Mouse (Mus musculus) kidney, postnatal 14 days (tissue): ENCODE results near the gene Ccdc174.
"Not testable (repeated sequence)": the region's sequence is repeated elsewhere in the genome, so short reads cannot be mapped to it uniquely, and the experiment has no call there.

Source experiments
- DNase-seq: peaks from one replicate; pipeline ENCODE4 v3.0.0; 2022; ENCODE audit warnings: mixed read lengths

The Ccdc174 gene

GRCm38 (mm10) chr6:91877885-91878651 lies at the start of gene Ccdc174:
TSS of gene Ccdc174 (plus strand) at chr6:91878053.
- peak; percentile 96 for DNase-seq

GRCm38 (mm10) chr6:91832863-91833440 lies 44.9 kb upstream of the Ccdc174 start:
- no peak for DNase-seq

- peak; percentile 69 for DNase-seq
These were observed 38.6 kb upstream of the Ccdc174 start for GRCm38 (mm10) chr6:91839010-91839871.

GRCm38 (mm10) chr6:91842897-91843627 lies 34.8 kb upstream of the Ccdc174 start:
- no peak for DNase-seq

GRCm38 (mm10) chr6:91843628-91844153 lies 34.2 kb upstream of the Ccdc174 start:
- no peak for DNase-seq

GRCm38 (mm10) chr6:91852550-91852949 lies 25.3 kb upstream of the Ccdc174 start:
- peak; percentile 38 for DNase-seq

GRCm38 (mm10) chr6:91858339-91858738 lies 19.5 kb upstream of the Ccdc174 start:
- DNase-seq: no peak

- DNase-seq: no peak
These were observed 15.0 kb upstream of the Ccdc174 start for GRCm38 (mm10) chr6:91862848-91863247.

- no peak for DNase-seq
These were observed 13.3 kb upstream of the Ccdc174 start for GRCm38 (mm10) chr6:91864595-91864994.

- DNase-seq: no peak
These were observed 12.3 kb upstream of the Ccdc174 start for GRCm38 (mm10) chr6:91865601-91866000.

GRCm38 (mm10) chr6:91868091-91868490 lies 9.8 kb upstream of the Ccdc174 start:
- DNase-seq: no peak

GRCm38 (mm10) chr6:91872781-91873180 lies 5.1 kb upstream of the Ccdc174 start:
- no peak for DNase-seq

GRCm38 (mm10) chr6:91883859-91884258 lies 6.0 kb downstream of the Ccdc174 start:
- DNase-seq: no peak

- no peak for DNase-seq
These were observed 11.5 kb downstream of the Ccdc174 start for GRCm38 (mm10) chr6:91889255-91889906.

- no peak for DNase-seq
These were observed 12.8 kb downstream of the Ccdc174 start for GRCm38 (mm10) chr6:91890615-91891014.

- no peak for DNase-seq
These were observed 13.9 kb downstream of the Ccdc174 start for GRCm38 (mm10) chr6:91891776-91892175.

GRCm38 (mm10) chr6:91896783-91897182 lies 18.9 kb downstream of the Ccdc174 start:
- DNase-seq: no peak

- DNase-seq: peak; percentile 80
These were observed 23.7 kb downstream of the Ccdc174 start for GRCm38 (mm10) chr6:91901505-91901904.

GRCm38 (mm10) chr6:91902509-91902908 lies 24.7 kb downstream of the Ccdc174 start, which contains the start of gene 4930590J08Rik:
TSS of gene 4930590J08Rik (plus strand) at chr6:91902809.
- DNase-seq: not testable (repeated sequence)

GRCm38 (mm10) chr6:91914011-91914410 lies 36.2 kb downstream of the Ccdc174 start:
- DNase-seq: no peak

- DNase-seq: no peak
These were observed 39.4 kb downstream of the Ccdc174 start for GRCm38 (mm10) chr6:91917286-91917685.

- DNase-seq: no peak
These were observed 39.9 kb downstream of the Ccdc174 start for GRCm38 (mm10) chr6:91917716-91918115.
